Mouse (Mus musculus) skeletal muscle tissue, postnatal 0 days (tissue): ENCODE data around the gene Bmp3. TPM values are rescaled to one million over a fixed set of nuclear protein-coding genes. Genes with fewer than 3 reads are reported as not detected.

Source experiments
- polyA plus RNA-seq: library from polyadenylated mRNA; unstranded; fragments of >200 nt; fragmentation: Nextera tagmentation; extraction: Ambion mirVana; gene quantifications from 2 replicates; pipeline ENCODE4 v1.2.1, GENCODE M21; 2015

Gene Bmp3
- polyA plus RNA-seq: 2.1 and 2.7 TPM in 2 replicates

GRCm38 (mm10) chr5:98854264-98854626 is at the start of gene Bmp3:
Gene Bmp3 (plus strand): TSS chr5:98854415.

Other genes with a start within 250 kb of the Bmp3 start
- 0.99 and 1.2 TPM in 2 replicates for gene Prkg2, start 182.9 kb downstream of the Bmp3 start, polyA plus RNA-seq